Mouse (Mus musculus): Measurements from ENCODE around the gene F830045P16Rik. TPM values are rescaled to one million over a fixed set of nuclear protein-coding genes. Genes with fewer than 3 reads are reported as not detected.

Gene F830045P16Rik
- total and polyA plus RNA-seq, 3 experiments: not detected

DNA sequence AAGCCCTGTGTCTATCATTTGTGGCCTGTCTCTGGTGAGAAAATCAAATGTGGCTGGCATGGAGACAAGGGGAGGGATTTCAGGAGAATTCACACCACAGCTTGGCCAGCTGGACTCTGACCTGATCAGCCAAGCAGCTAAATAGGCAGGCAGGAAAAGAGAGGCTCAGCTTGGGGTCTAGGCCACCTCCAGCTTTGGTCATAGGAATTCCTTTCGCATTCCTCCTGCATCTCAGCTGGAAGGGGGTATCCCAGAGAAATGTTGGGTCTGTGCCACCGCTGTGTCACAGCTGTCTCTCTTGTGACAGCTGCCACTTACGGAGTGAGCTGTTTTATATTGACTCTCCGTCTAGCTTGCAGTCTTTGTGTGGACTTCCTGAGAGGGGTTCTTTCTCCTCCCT lies 8.0 kb upstream of the F830045P16Rik start:
- TF ChIP-seq NRF1 (IDR thresholded peaks at IDR 0.05; ENCODE audit: low read depth, low read length): no peak
- no peak for TF ChIP-seq TCF12 (IDR thresholded peaks at IDR 0.05; ENCODE audit: low read depth, low read length)
- TF ChIP-seq ELF1 (IDR thresholded peaks at IDR 0.05; ENCODE audit: low read depth, low read length): no peak
- TF ChIP-seq ZMIZ1 (IDR thresholded peaks at IDR 0.05; ENCODE audit: low read depth, low read length): no peak
- peaks cover under 1 to 26% of the 10 kb centered on the region in 2 experiments; a peak in 3 of 4 replicates for H3K4me1 ChIP-seq (ENCODE audit: control insufficient read depth in 1 of 2, insufficient read depth in 2 of 2)
- dilution Hi-C loops (cut with MboI; ENCODE audit: extremely low pct_ligation_motif_present, extremely low pct_unique_long_range_greater_than_20kb, low sequenced_read_pairs) (no loop called here), in situ Hi-C loops (cut with MboI; ENCODE audit: low pct_ligation_motif_present, low pct_unique_long_range_greater_than_20kb, low sequenced_read_pairs) (no loop called here)
- no peak for DNase-seq (ENCODE audit: extremely low read depth)
- no peak overlapping the region for H3K4me3 ChIP-seq (replicated peaks in 1 of 3; ENCODE audit: low read depth in 2 of 3, low read length in 2 of 3, poor library complexity in 1 of 3)
- H3K27ac ChIP-seq (ENCODE audit: insufficient read depth, low read depth): no peak overlapping the region
- H3K9me3 ChIP-seq (replicated peaks; ENCODE audit: low read length): no peaks in the 10 kb centered on the region
- no peak overlapping the region for H3K4me2 ChIP-seq (ENCODE audit: insufficient read depth, low read depth, poor library complexity, severe bottlenecking)
- no peaks in the 10 kb centered on the region for H3K79me2 ChIP-seq (replicated peaks; ENCODE audit: control insufficient read depth, extremely low read depth, insufficient read depth, poor library complexity, severe bottlenecking)
- no peak overlapping the region for H3K9ac ChIP-seq (ENCODE audit: insufficient read depth, low read depth)
- H3K36me3 ChIP-seq (replicated peaks in 1 of 2; ENCODE audit: control insufficient read depth in 1 of 2, insufficient read depth in 1 of 2, low read length in 1 of 2): no peaks in the 10 kb centered on the region
- no peaks in the 10 kb centered on the region for H3K27me3 ChIP-seq (replicated peaks)

DNA sequence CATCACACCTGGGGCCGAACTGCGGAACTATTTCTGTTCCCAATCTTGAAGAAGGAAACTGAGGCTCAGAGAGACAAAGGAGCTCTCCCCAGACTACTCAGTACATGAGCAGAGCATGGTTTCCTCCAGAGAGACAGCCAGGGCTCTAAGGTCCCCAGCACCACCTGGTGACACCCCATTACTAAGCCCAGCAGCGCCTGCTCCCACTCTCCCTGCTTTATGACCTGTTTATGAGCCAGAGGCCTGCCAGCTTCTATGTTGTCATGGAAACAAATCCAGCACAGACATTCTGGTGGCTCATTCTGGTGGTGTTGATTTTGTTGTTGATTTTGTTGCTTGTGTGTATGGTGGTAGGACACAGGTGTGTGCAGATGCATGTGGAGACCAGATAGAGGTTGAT lies 3.6 kb upstream of the F830045P16Rik start:
- TF ChIP-seq SMC3 (IDR thresholded peaks at IDR 0.05; ENCODE audit: low read depth, low read length) (no peak), USF1 (IDR thresholded peaks at IDR 0.05; ENCODE audit: low read depth, low read length) (no peak), ZMIZ1 (IDR thresholded peaks at IDR 0.05; ENCODE audit: low read depth, low read length) (no peak), ELF1 (IDR thresholded peaks at IDR 0.05; ENCODE audit: low read depth, low read length) (no peak)
- H3K27ac ChIP-seq (ENCODE audit: insufficient read depth, low read depth): no peak overlapping the region
- in situ Hi-C loops (cut with MboI; ENCODE audit: low pct_ligation_motif_present, low pct_unique_long_range_greater_than_20kb, low sequenced_read_pairs) (no loop called here), dilution Hi-C loops (cut with MboI; ENCODE audit: extremely low pct_ligation_motif_present, extremely low pct_unique_long_range_greater_than_20kb, low sequenced_read_pairs) (no loop called here)
- H3K4me1 ChIP-seq (ENCODE audit: control insufficient read depth in 1 of 2, insufficient read depth in 2 of 2): peaks cover 6 to 8% of the 10 kb centered on the region in 2 experiments
- H3K4me3 ChIP-seq (replicated peaks in 1 of 3; ENCODE audit: low read depth in 2 of 3, low read length in 2 of 3, poor library complexity in 1 of 3): no peak overlapping the region
- H3K27me3 ChIP-seq (replicated peaks): no peaks in the 10 kb centered on the region
- no peak overlapping the region for H3K4me2 ChIP-seq (ENCODE audit: insufficient read depth, low read depth, poor library complexity, severe bottlenecking)
- no peak overlapping the region for H3K9ac ChIP-seq (ENCODE audit: insufficient read depth, low read depth)
- H3K79me2 ChIP-seq (replicated peaks; ENCODE audit: control insufficient read depth, extremely low read depth, insufficient read depth, poor library complexity, severe bottlenecking): no peaks in the 10 kb centered on the region
- no peaks in the 10 kb centered on the region for H3K36me3 ChIP-seq (replicated peaks in 1 of 2; ENCODE audit: control insufficient read depth in 1 of 2, insufficient read depth in 1 of 2, low read length in 1 of 2)
- no peak for DNase-seq (ENCODE audit: extremely low read depth)
- no peaks in the 10 kb centered on the region for H3K9me3 ChIP-seq (replicated peaks; ENCODE audit: low read length)

DNA sequence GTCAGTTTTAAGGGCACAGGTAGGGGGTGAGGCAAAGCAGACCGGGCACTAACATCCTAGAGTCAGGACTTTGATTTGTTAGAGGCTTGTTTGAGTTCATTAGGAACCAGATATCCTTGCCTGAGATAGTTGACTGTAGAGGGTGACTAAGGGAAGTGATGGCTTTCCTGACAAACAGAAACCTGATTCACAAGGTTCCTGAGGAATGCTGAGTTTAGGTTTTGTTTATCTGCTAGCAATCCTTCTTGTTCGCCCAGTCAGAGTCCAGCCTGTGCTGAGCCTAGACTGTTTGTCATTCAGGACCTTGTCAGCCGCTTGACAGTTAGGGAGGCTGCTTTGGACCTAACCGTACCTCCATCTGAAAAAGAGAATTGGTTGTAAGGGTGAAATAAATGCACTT lies 2.8 kb upstream of the F830045P16Rik start:
- no peaks in the 10 kb centered on the region for H3K9me3 ChIP-seq (replicated peaks; ENCODE audit: low read length)
- H3K4me3 ChIP-seq (replicated peaks in 1 of 3; ENCODE audit: low read depth in 2 of 3, low read length in 2 of 3, poor library complexity in 1 of 3): no peak overlapping the region
- no peaks in the 10 kb centered on the region for H3K36me3 ChIP-seq (replicated peaks in 1 of 2; ENCODE audit: control insufficient read depth in 1 of 2, insufficient read depth in 1 of 2, low read length in 1 of 2)
- H3K4me1 ChIP-seq (ENCODE audit: control insufficient read depth in 1 of 2, insufficient read depth in 2 of 2): peaks cover 7 to 11% of the 10 kb centered on the region in 2 experiments
- no peak for DNase-seq (ENCODE audit: extremely low read depth)
- no peak overlapping the region for H3K27ac ChIP-seq (ENCODE audit: insufficient read depth, low read depth)
- no peaks in the 10 kb centered on the region for H3K27me3 ChIP-seq (replicated peaks)
- in situ Hi-C loops (cut with MboI; ENCODE audit: low pct_ligation_motif_present, low pct_unique_long_range_greater_than_20kb, low sequenced_read_pairs): no loop called here
- H3K9ac ChIP-seq (ENCODE audit: insufficient read depth, low read depth): no peak overlapping the region
- no peak for TF ChIP-seq BHLHE40 (IDR thresholded peaks at IDR 0.05; ENCODE audit: low read depth, low read length)
- TF ChIP-seq CHD1 (IDR thresholded peaks at IDR 0.05; ENCODE audit: low read depth, low read length): no peak
- TF ChIP-seq MYC (IDR thresholded peaks at IDR 0.05; ENCODE audit: low read depth, low read length): no peak
- TF ChIP-seq SMC3 (IDR thresholded peaks at IDR 0.05; ENCODE audit: low read depth, low read length): no peak
- TF ChIP-seq MEF2A (IDR thresholded peaks at IDR 0.05; ENCODE audit: borderline replicate concordance, low read depth, low read length): no peak
- TF ChIP-seq ZNF384 (IDR thresholded peaks at IDR 0.05; ENCODE audit: low read depth, low read length): no peak
- no peak for TF ChIP-seq KAT2A (IDR thresholded peaks at IDR 0.05; ENCODE audit: insufficient replicate concordance, low read length)
- TF ChIP-seq GABPA (IDR thresholded peaks at IDR 0.05; ENCODE audit: insufficient replicate concordance, low read depth, low read length): no peak
- no peak for TF ChIP-seq ZKSCAN1 (IDR thresholded peaks at IDR 0.05; ENCODE audit: borderline replicate concordance, low read depth, low read length)
- no peak for TF ChIP-seq HCFC1 (IDR thresholded peaks at IDR 0.05; ENCODE audit: low read depth, low read length)
- TF ChIP-seq IRF4 (IDR thresholded peaks at IDR 0.05; ENCODE audit: low read depth, low read length): no peak
- no peak for TF ChIP-seq ELF1 (IDR thresholded peaks at IDR 0.05; ENCODE audit: low read depth, low read length)
- TF ChIP-seq RCOR1 (conservative IDR thresholded peaks at IDR 0.05; ENCODE audit: low read depth, low read length): no peak
- TF ChIP-seq MXI1 (IDR thresholded peaks at IDR 0.05; ENCODE audit: low read depth, low read length): no peak
- TF ChIP-seq POLR2AphosphoS2 (IDR thresholded peaks at IDR 0.05; ENCODE audit: low read depth, low read length): no peak
- no peak for TF ChIP-seq TBP (conservative IDR thresholded peaks at IDR 0.05; ENCODE audit: low read depth, low read length)
- no peak for TF ChIP-seq POLR2A (IDR thresholded peaks at IDR 0.05; ENCODE audit: low read depth, low read length)
- no peak for TF ChIP-seq RAD21 (IDR thresholded peaks at IDR 0.05; ENCODE audit: low read depth, low read length)
- dilution Hi-C loops (cut with MboI; ENCODE audit: extremely low pct_ligation_motif_present, extremely low pct_unique_long_range_greater_than_20kb, low sequenced_read_pairs): no loop called here
- H3K4me2 ChIP-seq (ENCODE audit: insufficient read depth, low read depth, poor library complexity, severe bottlenecking): no peak overlapping the region
- no peaks in the 10 kb centered on the region for H3K79me2 ChIP-seq (replicated peaks; ENCODE audit: control insufficient read depth, extremely low read depth, insufficient read depth, poor library complexity, severe bottlenecking)
